Mouse (Mus musculus) E14TG2a.4 (cell line): ENCODE data around the gene Gstt3.

Experiments used
- CTCF ChIP-seq: conservative IDR thresholded peaks from 2 replicates; pipeline ENCODE4 v1.5.1; 2014; ENCODE audit warnings: low read length
- POU5F1 ChIP-seq: IDR thresholded peaks from 2 replicates; pipeline ENCODE4 v1.6.1; 2014; ENCODE audit warnings: low read length, borderline replicate concordance

GRCm38 (mm10) chr10:75764519-75765473 is 16.4 kb downstream of the Gstt3 start:
- TF ChIP-seq CTCF (peak; percentile 91), POU5F1 (no peak)
